Mouse (Mus musculus) liver, postnatal 0 days (tissue): ENCODE measurements at regions not wholly inside any gene's neighbourhood (a gene's known extent, or its start where the extent isn't known, plus 50 kb on each side); places are given as distances from the start of the nearest gene placed in this dataset.

Source experiments
- CTCF ChIP-seq: sonication (generic); IDR thresholded peaks from 2 replicates; pipeline ENCODE4 v1.5.1; 2016; ENCODE audit warnings: antibody characterized with exemption, low read depth
- EP300 ChIP-seq: IDR thresholded peaks from 2 replicates; pipeline ENCODE4 v1.6.1; 2016; ENCODE audit warnings: antibody characterized with exemption, low read depth, mild to moderate bottlenecking

DNA sequence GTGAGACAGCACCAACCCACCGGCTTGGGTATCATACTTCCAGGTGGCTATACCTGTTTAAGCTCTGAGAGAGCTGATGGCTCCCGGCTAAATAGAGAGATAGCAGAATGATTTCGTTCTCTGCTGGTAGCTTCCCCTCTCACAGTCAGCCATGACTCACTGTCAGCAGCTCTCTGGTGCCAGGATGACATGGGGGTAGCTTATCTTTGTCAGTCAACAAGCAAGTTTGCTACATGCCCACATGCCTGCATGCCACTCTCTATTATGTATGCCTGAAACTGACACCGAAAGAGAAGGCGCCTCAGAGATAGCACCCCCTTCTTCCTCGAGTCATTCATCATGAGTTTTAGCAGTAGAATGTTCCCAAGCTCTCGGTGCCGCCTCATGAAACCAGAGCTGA, 419.2 kb downstream of the Dmrt2 start:
- TF ChIP-seq CTCF (no peak), EP300 (no peak)
